Mouse (Mus musculus) layer of hippocampus, postnatal 14 days (tissue): ENCODE measurements at regions not wholly inside any gene's neighbourhood (a gene's known extent, or its start where the extent isn't known, plus 50 kb on each side); places are given as distances from the start of the nearest gene placed in this dataset.

Experiments
- DNase-seq, 2 experiments: peaks; one replicate each; pipeline ENCODE4 v3.0.0; 2021 to 2022; ENCODE audit warnings: low spot score in 2 of 2, mixed read lengths in 1 of 2

GRCm38 (mm10) chr9:90823574-90824280 lies 538.5 kb upstream of the Zic4 start:
- no peak for DNase-seq

GRCm38 (mm10) chr9:90827474-90827873 lies 534.7 kb upstream of the Zic4 start:
- no peak for DNase-seq

- no peak for DNase-seq
Observed at GRCm38 (mm10) chr9:90828701-90829100, 533.5 kb upstream of the Zic4 start.

GRCm38 (mm10) chr9:90830704-90831103 lies 531.5 kb upstream of the Zic4 start:
- no peak for DNase-seq

GRCm38 (mm10) chr9:90833743-90834539 lies 528.3 kb upstream of the Zic4 start:
- no peak for DNase-seq

GRCm38 (mm10) chr9:90838184-90838926 lies 523.9 kb upstream of the Zic4 start:
- no peak for DNase-seq

GRCm38 (mm10) chr9:90851044-90851443 lies 511.2 kb upstream of the Zic4 start:
- DNase-seq = no peak

- no peak for DNase-seq
Observed at GRCm38 (mm10) chr9:90871636-90872035, 490.6 kb upstream of the Zic4 start.

- no peak for DNase-seq
Observed at GRCm38 (mm10) chr9:90884467-90884866, 477.7 kb upstream of the Zic4 start.

GRCm38 (mm10) chr9:90887405-90887804 lies 474.8 kb upstream of the Zic4 start:
- no peak for DNase-seq

- peak in 1 of 2 experiments; percentile 29 for DNase-seq
Observed at GRCm38 (mm10) chr9:90890801-90891200, 471.4 kb upstream of the Zic4 start.

- no peak for DNase-seq
Observed at GRCm38 (mm10) chr9:90892816-90893215, 469.4 kb upstream of the Zic4 start.

- DNase-seq = no peak
Observed at GRCm38 (mm10) chr9:90903557-90903956, 458.7 kb upstream of the Zic4 start.

GRCm38 (mm10) chr9:90906106-90906505 lies 456.1 kb upstream of the Zic4 start:
- DNase-seq = no peak

GRCm38 (mm10) chr9:90906684-90907083 lies 455.5 kb upstream of the Zic4 start:
- DNase-seq = no peak

- DNase-seq = no peak
Observed at GRCm38 (mm10) chr9:90954613-90955012, 407.6 kb upstream of the Zic4 start.

GRCm38 (mm10) chr9:90961436-90961835 lies 400.8 kb upstream of the Zic4 start:
- DNase-seq = no peak

GRCm38 (mm10) chr9:90964043-90964442 lies 398.2 kb upstream of the Zic4 start:
- no peak for DNase-seq

GRCm38 (mm10) chr9:90978730-90979129 lies 383.5 kb upstream of the Zic4 start:
- no peak for DNase-seq

- peak; percentile 26 to 55 for DNase-seq
Observed at GRCm38 (mm10) chr9:90980023-90980802, 382.0 kb upstream of the Zic4 start.

- DNase-seq = no peak
Observed at GRCm38 (mm10) chr9:90999178-90999577, 363.0 kb upstream of the Zic4 start.
